ENCODE assay signal across 10 mouse cellular contexts in the genomic region with DNA sequence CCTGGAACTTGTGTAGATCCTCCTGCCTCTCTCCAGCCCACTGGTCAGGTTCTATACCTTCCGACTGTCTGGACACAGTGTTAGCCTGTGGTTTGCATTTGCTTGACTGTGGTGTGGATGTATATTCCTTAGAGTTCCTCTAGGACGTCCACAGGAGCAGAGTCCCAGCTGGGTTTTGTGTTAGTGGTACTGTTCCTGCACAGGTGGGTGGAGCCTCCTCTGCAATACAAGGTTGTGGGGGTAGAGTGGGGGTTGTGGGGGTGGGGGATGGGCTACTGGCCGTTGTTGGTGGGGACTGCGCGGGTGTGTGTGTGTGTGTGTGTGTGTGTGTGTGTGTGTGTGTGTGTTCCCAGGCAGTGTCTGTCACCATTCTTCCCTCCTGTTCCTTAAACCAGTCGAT. TPM values are rescaled to one million over a fixed set of nuclear protein-coding genes. Genes with fewer than 3 reads are reported as not detected.
DNase-seq lines count a peak whose midpoint lies in the region; ATAC-seq lines count a peak whose summit lies in the region.
"Had no signal": no experiment of that assay in that cellular context is flagged by ENCODE, and none has a peak within 500 bp of the region (broad histone marks: within the 10 kb centered on the region; RNA-seq: fewer than 3 reads in every experiment).

No protein-coding gene starts in this region.

- H3K9me3 ChIP-seq in lung, embryonic 15.5 days = no peaks in the 10 kb centered on the region
- H3K9me3 ChIP-seq in hindbrain, embryonic 16.5 days (ENCODE audit: control insufficient read depth, low read length) = no peaks in the 10 kb centered on the region
- no peaks in the 10 kb centered on the region for H3K9me3 ChIP-seq in neural tube, embryonic 12.5 days
- H3K9me3 ChIP-seq: liver, embryonic 13.5 days had no signal

- DNase-seq in embryo, embryonic 10.5 days (ENCODE audit: low spot score) = peak; percentile 44
- no peak for DNase-seq in embryo, embryonic 10 days (ENCODE audit: low spot score)
- no peak for DNase-seq in lung, postnatal 4 days
- no peak for DNase-seq in Muller cell, postnatal 12 days (ENCODE audit: inconsistent ontology term)
- DNase-seq: liver, embryonic 13.5 days had no signal

- H3K4me1 ChIP-seq in lung, embryonic 15.5 days = peaks cover 15% of the 10 kb centered on the region
- H3K4me1 ChIP-seq in hindbrain, embryonic 16.5 days (ENCODE audit: control insufficient read depth, insufficient read depth, low read depth, low read length) = peaks cover 5% of the 10 kb centered on the region; the same call in 1 of the 2 replicates
- H3K4me1 ChIP-seq in neural tube, embryonic 12.5 days = peaks cover 11% of the 10 kb centered on the region; the same call in 1 of the 2 replicates
- H3K4me1 ChIP-seq: liver, embryonic 13.5 days had no signal

- no peak overlapping the region for H3K4me3 ChIP-seq in lung, embryonic 15.5 days
- H3K4me3 ChIP-seq in hindbrain, embryonic 16.5 days (ENCODE audit: low read length) = no peak overlapping the region
- no peak overlapping the region for H3K4me3 ChIP-seq in neural tube, embryonic 12.5 days
- H3K4me3 ChIP-seq: liver, embryonic 13.5 days had no signal

- WGBS in lung, embryonic 15.5 days = 38% methylated on average over 6 of the region's 6 CpGs
- WGBS in hindbrain, embryonic 16.5 days = 43% methylated on average over 6 of the region's 6 CpGs
- 61% methylated on average over 6 of the region's 6 CpGs for WGBS in neural tube, embryonic 12.5 days

- no peak overlapping the region for H3K4me2 ChIP-seq in lung, embryonic 15.5 days
- H3K4me2 ChIP-seq in hindbrain, embryonic 16.5 days (ENCODE audit: low read length) = no peak overlapping the region
- H3K4me2 ChIP-seq in neural tube, embryonic 12.5 days (replicated peaks) = no peak overlapping the region
- H3K4me2 ChIP-seq: liver, embryonic 13.5 days had no signal

- H3K9ac ChIP-seq in lung, embryonic 15.5 days = no peak overlapping the region
- no peak overlapping the region for H3K9ac ChIP-seq in hindbrain, embryonic 16.5 days (ENCODE audit: low read depth, low read length)
- no peak overlapping the region for H3K9ac ChIP-seq in neural tube, embryonic 12.5 days
- H3K9ac ChIP-seq: liver, embryonic 13.5 days had no signal

- H3K27me3 ChIP-seq in lung, embryonic 15.5 days = no peaks in the 10 kb centered on the region
- H3K27me3 ChIP-seq in hindbrain, embryonic 16.5 days (replicated peaks; ENCODE audit: control insufficient read depth, insufficient read depth, low read length) = no peaks in the 10 kb centered on the region
- no peaks in the 10 kb centered on the region for H3K27me3 ChIP-seq in neural tube, embryonic 12.5 days (replicated peaks)
- H3K27me3 ChIP-seq: liver, embryonic 13.5 days; Patski had no signal

- peak; percentile 37 for ATAC-seq in lung, embryonic 15.5 days (ENCODE audit: borderline replicate concordance, extremely low read depth, low FRiP score, low TSS enrichment)
- peak; percentile 32; the same call in 1 of the 2 replicates for ATAC-seq in hindbrain, embryonic 16.5 days
- ATAC-seq in neural tube, embryonic 12.5 days (ENCODE audit: low FRiP score, low read depth) = peak; percentile 58; the same call in 1 of the 2 replicates
- no peak for ATAC-seq in megakaryocyte, adult 5-6 weeks (ENCODE audit: poor library complexity, severe bottlenecking)
- ATAC-seq: Patski had no signal

- no peaks in the 10 kb centered on the region for H3K36me3 ChIP-seq in lung, embryonic 15.5 days
- H3K36me3 ChIP-seq in hindbrain, embryonic 16.5 days (ENCODE audit: control insufficient read depth, insufficient read depth, low read length) = no peaks in the 10 kb centered on the region
- H3K36me3 ChIP-seq in neural tube, embryonic 12.5 days = no peaks in the 10 kb centered on the region
- H3K36me3 ChIP-seq: liver, embryonic 13.5 days had no signal

- peak overlapping the region; percentile 70 for H3K27ac ChIP-seq in lung, embryonic 15.5 days
- no peak overlapping the region for H3K27ac ChIP-seq in hindbrain, embryonic 16.5 days (ENCODE audit: low read depth, low read length)
- H3K27ac ChIP-seq in neural tube, embryonic 12.5 days = no peak overlapping the region
- H3K27ac ChIP-seq: liver, embryonic 13.5 days had no signal

RNA-seq across cellular contexts. Expression of a gene that starts 58.4 kb away (rescaled TPM):
- 6.4 and 6.5 TPM in 2 replicates for polyA plus RNA-seq in lung, embryonic 15.5 days (2015; fragmentation: Nextera tagmentation; extraction: Ambion mirVana)
- 4.7 and 5.3 TPM in 2 replicates for polyA plus RNA-seq in hindbrain, embryonic 16.5 days (2015; fragmentation: Nextera tagmentation; extraction: Ambion mirVana)
- 3.9 and 4.7 TPM in 2 replicates for polyA plus RNA-seq in neural tube, embryonic 12.5 days (2016; fragmentation: Nextera tagmentation; extraction: Ambion mirVana)
- 0.23 TPM in 1 of 2 replicates, not detected in the other for total RNA-seq in megakaryocyte, adult 5-6 weeks (2015)
- 0.08 TPM in 1 of 2 replicates, not detected in the other for total RNA-seq in megakaryocyte, adult 5-6 weeks (2017)
